Mouse (Mus musculus): ENCODE results near the gene 1700102P08Rik. TPM values are rescaled to one million over a fixed set of nuclear protein-coding genes. Genes with fewer than 3 reads are reported as not detected.

1700102P08Rik gene
- total and polyA plus RNA-seq, 3 experiments: 0.92 to 1.0 TPM; not detected in 1

DNA sequence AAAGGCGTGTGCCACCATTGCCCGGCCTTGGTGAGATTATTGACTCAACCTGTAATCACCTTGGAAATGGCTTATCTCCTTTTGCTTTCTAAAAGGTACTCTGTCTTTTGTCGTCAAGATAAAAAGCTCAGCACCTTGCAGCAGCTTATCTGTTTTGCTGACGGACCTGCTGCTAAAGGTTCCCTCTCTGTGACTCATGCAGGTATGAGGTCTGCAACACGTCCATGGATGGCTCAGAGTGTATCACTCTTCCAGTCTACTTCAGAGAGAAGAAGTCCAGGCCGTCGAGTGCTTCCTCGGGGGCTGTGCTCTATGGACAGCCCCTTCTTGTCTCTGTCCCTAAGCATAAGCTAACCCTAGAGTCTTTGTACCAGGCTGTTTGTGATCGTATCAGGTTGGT, 14.4 kb upstream of the 1700102P08Rik start:
- H3K9ac ChIP-seq (ENCODE audit: control insufficient read depth, low read depth, low read length, poor library complexity, severe bottlenecking): no peak overlapping the region
- H3K79me2 ChIP-seq (ENCODE audit: control insufficient read depth, insufficient read depth, low read length, poor library complexity): no peaks in the 10 kb centered on the region
- DNase-seq (ENCODE audit: low read depth, low spot score): no peak
- H3K27me3 ChIP-seq (ENCODE audit: control insufficient read depth in 1 of 2, insufficient read depth in 2 of 2, low read length in 2 of 2): no peaks in the 10 kb centered on the region
- no peaks in the 10 kb centered on the region for H3K4me1 ChIP-seq (ENCODE audit: control insufficient read depth in 1 of 2, insufficient read depth in 2 of 2, low read length in 2 of 2)
- H3K27ac ChIP-seq (ENCODE audit: control insufficient read depth, low read depth, low read length): no peak overlapping the region
- no peak for TF ChIP-seq HCFC1 (IDR thresholded peaks at IDR 0.05; ENCODE audit: low read depth, low read length)
- no peak for TF ChIP-seq SIN3A (IDR thresholded peaks at IDR 0.05; ENCODE audit: low read length)
- no peak for TF ChIP-seq ZKSCAN1 (IDR thresholded peaks at IDR 0.05; ENCODE audit: low read depth, low read length)
- TF ChIP-seq UBTF (IDR thresholded peaks at IDR 0.05; ENCODE audit: borderline replicate concordance, insufficient read depth, low read depth, low read length): no peak
- no peak for TF ChIP-seq RAD21 (IDR thresholded peaks at IDR 0.05; ENCODE audit: low read depth, low read length)
- no peak for TF ChIP-seq JUND (IDR thresholded peaks at IDR 0.05; ENCODE audit: low read depth, low read length)
- TF ChIP-seq BHLHE40 (IDR thresholded peaks at IDR 0.05; ENCODE audit: borderline replicate concordance, low read depth, low read length): no peak
- TF ChIP-seq GATA1 (IDR thresholded peaks at IDR 0.05; ENCODE audit: low read depth, low read length): no peak
- no peak for TF ChIP-seq ELF1 (IDR thresholded peaks at IDR 0.05; ENCODE audit: low read depth, low read length)
- no peak for TF ChIP-seq TBP (IDR thresholded peaks at IDR 0.05; ENCODE audit: low read depth, low read length)
- TF ChIP-seq ETS1 (IDR thresholded peaks at IDR 0.05; ENCODE audit: low read depth, low read length): no peak
- no peak for TF ChIP-seq MAX (IDR thresholded peaks at IDR 0.05; ENCODE audit: low read length)
- no peak for TF ChIP-seq POLR2AphosphoS5 (IDR thresholded peaks at IDR 0.05; ENCODE audit: borderline replicate concordance, low read depth, low read length)
- no peak for TF ChIP-seq CTCF (IDR thresholded peaks at IDR 0.05 in 2 of 3, conservative IDR thresholded peaks at IDR 0.05 in 1 of 3; ENCODE audit: control insufficient read depth in 1 of 3, insufficient read depth in 1 of 3, low read depth in 2 of 3, low read length in 3 of 3, poor library complexity in 1 of 3, severe bottlenecking in 1 of 3)
- TF ChIP-seq MAFK (IDR thresholded peaks at IDR 0.05; ENCODE audit: borderline replicate concordance, low read depth, low read length): no peak
- TF ChIP-seq ZC3H11A (IDR thresholded peaks at IDR 0.05; ENCODE audit: low read depth, low read length): no peak
- TF ChIP-seq POLR2A (IDR thresholded peaks at IDR 0.05; ENCODE audit: control insufficient read depth in 1 of 2, insufficient read depth in 1 of 2, low read depth in 1 of 2, low read length in 2 of 2, poor library complexity in 1 of 2): no peak
- TF ChIP-seq TAL1 (IDR thresholded peaks at IDR 0.05; ENCODE audit: low read length): no peak
- no peaks in the 10 kb centered on the region for H3K9me3 ChIP-seq (replicated peaks; ENCODE audit: insufficient read depth, low read length)
- no peak overlapping the region for H3K4me3 ChIP-seq (ENCODE audit: control insufficient read depth in 1 of 2, insufficient read depth in 1 of 2, low read depth in 2 of 2, low read length in 2 of 2)
- H3K36me3 ChIP-seq (ENCODE audit: control insufficient read depth in 1 of 2, insufficient read depth in 2 of 2, low read length in 2 of 2): peaks cover 0 to 20% of the 10 kb centered on the region in 2 experiments; a peak in 2 of 4 replicates

DNA sequence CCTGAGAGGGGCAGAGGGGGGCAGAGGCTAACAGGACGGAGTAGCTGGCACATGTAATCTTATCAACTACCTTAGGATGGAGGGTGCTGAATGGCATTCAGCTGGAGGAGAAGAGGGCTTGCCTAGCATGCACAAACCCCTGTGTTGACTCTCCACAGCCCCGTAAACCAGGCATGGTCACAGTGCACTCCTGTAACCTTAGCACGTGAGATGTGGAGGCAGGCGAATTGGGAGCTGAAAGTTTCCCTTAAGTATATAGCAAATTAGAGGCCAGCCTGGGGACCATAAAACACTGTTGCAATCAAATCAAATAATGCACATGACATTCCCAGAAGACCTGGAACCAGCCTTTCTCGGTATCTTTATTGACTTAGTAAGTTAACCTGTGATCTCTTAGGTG, 13.9 kb upstream of the 1700102P08Rik start:
- Histone ChIP-seq H3K9me3 (replicated peaks; ENCODE audit: insufficient read depth, low read length) (no peaks in the 10 kb centered on the region), H3K4me1 (ENCODE audit: control insufficient read depth in 1 of 2, insufficient read depth in 2 of 2, low read length in 2 of 2) (no peaks in the 10 kb centered on the region), H3K9ac (ENCODE audit: control insufficient read depth, low read depth, low read length, poor library complexity, severe bottlenecking) (no peak overlapping the region), H3K27me3 (ENCODE audit: control insufficient read depth in 1 of 2, insufficient read depth in 2 of 2, low read length in 2 of 2) (no peaks in the 10 kb centered on the region), H3K4me3 (ENCODE audit: control insufficient read depth in 1 of 2, insufficient read depth in 1 of 2, low read depth in 2 of 2, low read length in 2 of 2) (no peak overlapping the region), H3K36me3 (ENCODE audit: control insufficient read depth in 1 of 2, insufficient read depth in 2 of 2, low read length in 2 of 2) (peaks cover 0 to 22% of the 10 kb centered on the region in 2 experiments; a peak in 2 of 4 replicates), H3K79me2 (ENCODE audit: control insufficient read depth, insufficient read depth, low read length, poor library complexity) (no peaks in the 10 kb centered on the region), H3K27ac (ENCODE audit: control insufficient read depth, low read depth, low read length) (no peak overlapping the region)
- no peak for TF ChIP-seq EP300 (IDR thresholded peaks at IDR 0.05; ENCODE audit: low read depth in 1 of 2, low read length in 2 of 2)
- no peak for TF ChIP-seq HCFC1 (IDR thresholded peaks at IDR 0.05; ENCODE audit: low read depth, low read length)
- no peak for TF ChIP-seq POLR2AphosphoS5 (IDR thresholded peaks at IDR 0.05; ENCODE audit: borderline replicate concordance, low read depth, low read length)
- no peak for TF ChIP-seq ETS1 (IDR thresholded peaks at IDR 0.05; ENCODE audit: low read depth, low read length)
- TF ChIP-seq RCOR1 (IDR thresholded peaks at IDR 0.05; ENCODE audit: low read depth, low read length): no peak
- TF ChIP-seq NELFE (IDR thresholded peaks at IDR 0.05; ENCODE audit: low read depth, low read length): no peak
- no peak for TF ChIP-seq POLR2A (IDR thresholded peaks at IDR 0.05; ENCODE audit: control insufficient read depth in 1 of 2, insufficient read depth in 1 of 2, low read depth in 1 of 2, low read length in 2 of 2, poor library complexity in 1 of 2)
- TF ChIP-seq JUND (IDR thresholded peaks at IDR 0.05; ENCODE audit: low read depth, low read length): no peak
- no peak for TF ChIP-seq MAZ (IDR thresholded peaks at IDR 0.05; ENCODE audit: low read depth, low read length)
- TF ChIP-seq MYB (IDR thresholded peaks at IDR 0.05; ENCODE audit: low read depth, low read length): no peak
- TF ChIP-seq ZNF384 (IDR thresholded peaks at IDR 0.05; ENCODE audit: low read depth, low read length): no peak
- DNase-seq (ENCODE audit: low read depth, low spot score): no peak
